Mouse (Mus musculus): ENCODE results near the gene Mkln1.

Gene Mkln1

DNA sequence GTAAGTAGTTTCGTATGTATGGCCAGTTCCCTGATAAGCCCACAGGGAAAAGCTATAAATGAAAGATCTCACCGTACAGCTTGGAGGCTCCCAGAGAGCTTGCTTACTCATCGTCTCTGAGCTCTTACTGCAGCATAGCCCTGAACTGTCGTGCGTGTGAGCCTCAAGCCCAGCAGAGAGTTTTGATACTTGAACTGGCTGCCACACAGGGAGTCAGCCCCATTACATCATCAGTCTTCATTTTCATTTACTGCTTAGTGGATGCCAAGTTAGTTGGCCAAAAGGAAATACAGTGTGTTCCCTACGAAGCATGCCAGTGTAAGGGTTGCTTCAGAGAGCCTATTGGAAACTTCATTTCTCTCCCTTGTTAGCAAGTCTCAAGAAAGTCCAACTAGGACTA lies 115.2 kb downstream of the Mkln1 start:
- DNase-seq (ENCODE audit: low read depth, low spot score): no peak

DNA sequence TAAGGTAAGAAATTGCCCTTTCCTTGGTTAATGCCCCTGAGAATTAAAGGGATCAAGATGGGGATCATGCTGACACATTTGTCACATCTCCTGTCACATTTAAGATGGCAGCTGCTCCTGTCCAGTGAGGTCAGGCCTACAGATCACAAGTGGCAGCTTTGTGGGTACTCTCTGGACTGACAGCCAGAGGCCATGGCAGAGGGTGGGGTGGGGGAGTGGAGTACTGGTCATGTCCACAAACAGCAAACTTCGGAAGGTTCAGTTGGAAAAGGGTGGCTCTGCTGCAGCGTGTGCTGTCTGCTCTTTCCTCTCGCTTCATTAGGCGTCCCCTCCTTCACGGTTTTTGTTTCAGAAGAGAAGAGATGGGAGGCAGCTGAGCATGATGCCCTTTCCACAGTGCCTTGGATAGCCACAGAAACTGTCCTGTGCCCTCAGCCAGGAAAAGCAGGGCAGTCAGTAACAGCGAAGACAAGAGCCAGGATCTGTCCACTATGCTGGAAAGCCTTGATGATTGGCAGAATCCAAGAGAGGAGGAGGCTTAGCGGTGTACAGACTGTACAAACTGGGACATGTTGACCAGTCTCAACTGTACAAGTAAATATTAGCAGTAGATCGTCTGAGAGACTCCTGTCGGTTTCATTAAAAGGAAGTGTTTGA lies 119.3 kb downstream of the Mkln1 start:
- no peak for DNase-seq (ENCODE audit: low read depth, low spot score)

DNA sequence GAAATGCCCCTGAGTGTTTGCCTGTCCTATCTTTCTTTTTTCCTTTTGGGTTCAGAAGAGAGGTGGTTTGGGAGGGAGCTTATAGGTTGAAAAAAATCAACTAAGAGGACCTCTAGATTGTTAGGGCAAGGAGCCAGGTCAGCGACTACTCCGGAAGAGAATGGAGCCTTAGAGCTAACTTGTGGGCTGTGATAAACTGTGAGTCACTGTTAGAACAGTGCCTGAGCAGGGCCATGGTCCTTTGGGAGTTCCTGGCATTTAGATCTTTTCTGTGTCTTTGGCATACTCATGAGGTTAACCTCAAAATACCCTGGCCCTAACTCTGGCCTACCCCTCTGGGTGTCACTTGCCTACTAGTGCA lies 119.8 kb downstream of the Mkln1 start:
- no peak for DNase-seq (ENCODE audit: low read depth, low spot score)

DNA sequence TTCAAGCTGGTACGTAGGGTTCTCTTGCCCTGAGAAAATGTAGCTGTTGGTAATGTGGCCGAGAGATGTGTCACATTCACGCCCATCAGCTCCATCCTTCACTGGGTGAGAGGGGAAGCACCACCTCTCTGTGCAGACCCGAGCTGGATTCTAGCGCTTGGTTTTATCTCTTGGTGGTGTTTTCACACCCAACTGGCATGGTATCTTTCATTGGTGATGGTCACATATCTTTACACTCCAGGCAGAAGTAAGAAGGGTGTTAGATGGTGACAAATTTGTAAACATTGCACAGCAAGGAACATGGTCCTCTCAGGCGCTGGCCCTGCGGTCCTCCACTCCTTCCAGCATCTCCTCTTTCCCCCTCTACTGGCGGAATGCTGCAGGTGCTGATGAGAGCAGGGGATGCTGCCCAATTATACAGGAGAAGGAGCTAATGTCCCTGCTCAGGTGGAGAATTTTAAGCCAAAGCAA lies 120.5 kb downstream of the Mkln1 start:
- no peak for DNase-seq (ENCODE audit: low read depth, low spot score)

DNA sequence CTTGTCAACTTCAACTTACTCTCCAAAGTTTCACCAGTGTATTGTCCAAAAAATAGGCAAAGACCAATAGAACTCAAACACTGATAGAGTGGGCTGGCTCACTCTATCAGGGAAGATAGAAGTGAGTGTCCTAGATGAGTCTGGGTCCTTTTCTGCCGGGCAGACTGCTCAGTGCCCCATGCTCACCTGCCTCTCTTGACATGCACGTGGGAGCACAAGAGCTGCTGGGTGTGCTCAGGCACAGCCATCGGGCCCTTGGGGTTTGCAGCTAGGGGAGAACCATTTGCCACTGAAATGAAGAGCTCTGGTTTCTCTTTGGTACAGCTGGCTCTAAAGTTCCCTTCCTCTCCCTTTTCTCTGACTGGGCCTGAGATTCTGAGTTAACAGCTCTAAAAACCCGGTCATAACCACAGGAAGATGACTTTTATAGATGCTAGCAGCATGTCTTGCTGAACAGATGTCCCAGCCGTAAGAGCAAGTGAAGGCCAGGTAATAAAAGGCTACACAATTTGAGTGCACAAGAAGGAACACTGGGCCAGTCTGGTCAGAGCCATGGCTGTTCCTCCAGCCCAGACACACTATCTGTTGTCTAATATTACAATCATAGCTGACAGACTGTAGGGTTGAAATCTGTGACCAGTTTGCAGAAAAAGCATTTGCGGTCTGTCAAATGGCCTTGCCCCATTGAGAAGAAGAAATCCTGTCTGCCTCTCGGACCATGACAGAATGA lies 122.1 kb downstream of the Mkln1 start:
- DNase-seq (ENCODE audit: low read depth, low spot score): no peak

DNA sequence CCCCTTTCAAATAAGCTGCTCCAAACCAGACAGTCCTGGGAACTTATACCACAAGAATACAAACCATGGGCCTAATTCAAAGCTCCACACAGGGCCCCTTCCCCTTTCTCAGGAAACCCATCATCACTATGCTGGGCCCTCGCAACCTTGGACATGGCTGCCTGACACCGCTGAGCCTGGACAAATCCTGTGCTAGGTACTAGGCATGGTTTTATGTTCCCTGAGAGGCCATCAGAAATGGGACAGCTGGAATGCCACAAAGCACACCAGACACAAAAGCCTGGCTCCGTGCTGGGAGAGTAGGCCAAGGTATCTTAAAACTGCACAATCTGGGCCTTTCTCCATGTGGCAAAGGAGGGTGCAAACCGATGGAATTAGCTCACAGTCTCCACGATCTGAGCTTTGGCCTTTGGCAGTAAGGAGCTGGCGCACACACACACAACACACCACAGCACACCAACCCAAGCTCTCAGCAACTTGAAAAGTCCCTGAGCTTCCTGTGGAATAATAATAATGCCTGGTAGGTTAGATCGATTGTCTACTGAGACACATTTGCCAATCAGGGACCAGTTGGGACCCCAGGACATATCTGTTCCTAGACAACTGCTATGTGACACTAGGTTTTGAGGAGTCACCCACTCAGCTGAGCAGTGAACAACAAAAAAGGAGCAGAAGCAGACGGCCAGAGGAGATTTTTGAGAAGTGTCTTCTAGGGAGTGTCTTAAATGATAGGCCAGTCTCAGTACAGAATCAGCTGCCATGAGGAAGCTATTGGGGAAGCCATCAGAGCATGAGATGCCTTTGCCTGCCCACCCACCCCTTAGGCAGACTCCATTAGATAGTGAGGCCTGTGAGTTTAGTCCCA lies 123.2 kb downstream of the Mkln1 start:
- no peak for DNase-seq (ENCODE audit: low read depth, low spot score)

DNA sequence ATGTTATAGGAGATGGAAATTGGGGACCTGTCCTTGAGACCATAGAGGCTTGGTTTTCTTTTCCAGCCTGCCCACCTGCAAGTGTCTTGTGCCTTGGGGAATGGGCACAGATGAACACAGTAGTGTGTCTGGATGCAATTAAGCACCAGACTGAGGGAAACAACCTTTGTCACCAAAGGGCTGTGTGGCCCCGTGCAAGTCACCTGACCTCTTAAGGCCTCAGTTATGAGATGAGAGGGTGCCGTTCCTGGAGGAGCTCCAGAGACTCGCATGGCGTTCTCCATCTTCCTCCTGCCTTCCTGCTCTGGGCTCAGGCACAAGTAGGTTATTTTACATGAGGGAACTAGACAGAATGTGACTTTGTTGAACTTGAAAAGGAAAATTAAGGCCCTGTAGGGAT lies 123.9 kb downstream of the Mkln1 start:
- DNase-seq (ENCODE audit: low read depth, low spot score): no peak

DNA sequence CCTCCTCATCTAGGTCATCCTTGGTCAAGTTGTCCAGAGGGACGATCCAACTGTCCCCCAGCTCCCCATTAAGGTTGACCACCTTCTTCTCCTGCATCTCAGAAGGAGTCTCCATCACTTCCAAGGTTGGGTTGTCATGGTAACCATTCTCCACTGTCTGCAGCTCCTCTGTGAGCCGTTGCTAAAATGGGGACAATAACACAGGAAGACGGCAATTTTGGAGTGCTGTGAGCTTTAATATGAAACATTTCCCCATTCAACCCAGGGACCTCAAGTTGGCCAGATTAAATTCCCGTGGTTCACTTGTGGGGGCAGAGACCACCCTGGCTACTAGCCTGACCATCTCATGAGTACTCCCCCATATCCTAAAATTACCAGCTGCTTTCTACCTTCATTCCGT lies 124.5 kb downstream of the Mkln1 start:
- no peak for DNase-seq (ENCODE audit: low read depth, low spot score)

DNA sequence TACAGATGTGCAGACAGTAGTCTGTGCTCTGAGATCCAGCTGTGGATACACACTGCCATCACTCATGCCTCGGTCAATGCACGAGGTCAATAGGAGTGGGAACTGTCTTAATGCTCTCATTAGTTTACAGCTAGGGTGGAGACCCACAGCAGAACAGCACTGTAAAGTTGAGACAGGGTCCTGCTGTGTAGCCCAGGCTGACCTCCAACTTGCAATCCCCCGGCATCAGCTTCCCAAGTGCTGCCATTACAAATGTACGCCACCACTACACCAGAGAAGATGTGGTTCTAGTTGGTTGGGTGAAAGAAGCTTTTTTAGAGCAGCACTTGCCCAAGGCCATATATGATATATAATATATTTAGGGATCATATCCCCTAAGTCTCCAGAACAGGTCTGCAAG lies 125.1 kb downstream of the Mkln1 start:
- DNase-seq (ENCODE audit: low read depth, low spot score): no peak

DNA sequence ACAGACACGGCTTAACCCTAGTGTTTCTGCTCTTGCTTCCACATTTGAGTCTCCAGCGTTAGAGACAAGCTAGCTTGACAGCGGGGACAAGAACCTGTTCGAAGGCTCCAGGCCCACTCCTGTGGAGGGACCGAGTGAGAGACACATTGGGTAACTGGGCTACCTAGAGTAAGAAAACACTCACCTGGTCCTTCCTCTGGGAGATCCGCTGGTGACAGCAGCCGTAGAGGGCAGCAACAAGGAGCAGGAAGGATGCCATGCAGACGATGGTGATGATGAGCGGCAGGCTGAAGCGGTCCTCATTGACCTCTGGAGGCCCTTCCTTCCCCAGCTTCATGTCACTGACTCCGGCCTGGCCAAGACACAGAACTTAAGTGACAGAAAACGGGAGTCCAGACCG lies 125.6 kb downstream of the Mkln1 start:
- no peak for DNase-seq (ENCODE audit: low read depth, low spot score)

DNA sequence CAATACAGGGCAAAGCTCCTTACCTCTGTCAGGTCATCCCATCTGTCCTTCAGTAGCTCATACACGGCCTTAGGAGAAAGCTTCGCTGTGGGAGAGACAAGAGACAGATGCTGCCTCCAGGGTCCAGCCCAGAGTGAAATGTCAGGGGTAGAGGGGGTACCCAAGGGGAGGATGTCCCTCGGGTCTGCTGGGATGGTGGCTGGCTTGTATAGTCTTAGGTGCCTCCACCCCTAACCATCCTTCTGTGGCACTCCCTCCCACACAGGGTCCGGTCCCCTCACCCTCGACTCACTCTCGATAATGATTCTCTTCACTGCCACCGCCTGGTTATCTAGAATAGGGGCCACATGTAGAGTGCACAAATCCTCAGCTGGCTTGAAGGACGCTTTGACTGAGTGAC lies 126.1 kb downstream of the Mkln1 start:
- DNase-seq (ENCODE audit: low read depth, low spot score): no peak

DNA sequence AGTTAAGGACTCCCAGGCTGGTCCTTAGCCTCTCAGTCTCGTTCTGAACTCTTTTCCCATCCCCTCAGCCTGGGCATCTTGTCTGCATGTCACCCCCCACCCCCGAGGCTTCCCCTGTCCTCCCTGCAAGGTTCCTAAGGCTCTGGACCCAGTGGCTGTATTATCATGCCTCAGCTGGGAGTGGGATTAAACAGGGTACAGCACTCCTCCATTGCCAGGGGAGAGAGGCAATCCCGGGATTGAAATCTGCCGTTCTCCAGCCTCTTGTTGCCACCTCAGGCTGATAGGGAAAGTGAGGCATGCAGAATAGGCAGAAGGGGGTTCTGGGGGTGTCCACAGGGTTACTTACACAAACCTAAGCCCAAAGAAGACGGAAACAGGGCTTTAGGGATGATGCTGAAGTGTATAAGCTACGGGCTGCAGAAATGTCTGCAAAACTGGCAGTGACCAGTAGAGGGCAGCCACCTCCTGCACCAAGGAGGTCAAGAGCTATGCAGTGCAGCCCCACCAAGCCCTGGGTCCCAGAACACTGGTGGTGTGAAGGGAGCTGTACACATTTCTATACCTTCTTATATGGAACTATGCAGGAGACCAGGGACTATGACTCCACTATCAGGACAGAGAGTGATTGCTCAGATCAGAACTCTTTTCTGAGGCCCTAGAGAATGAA lies 126.8 kb downstream of the Mkln1 start:
- peak; percentile 60 for DNase-seq (ENCODE audit: low read depth, low spot score)

DNA sequence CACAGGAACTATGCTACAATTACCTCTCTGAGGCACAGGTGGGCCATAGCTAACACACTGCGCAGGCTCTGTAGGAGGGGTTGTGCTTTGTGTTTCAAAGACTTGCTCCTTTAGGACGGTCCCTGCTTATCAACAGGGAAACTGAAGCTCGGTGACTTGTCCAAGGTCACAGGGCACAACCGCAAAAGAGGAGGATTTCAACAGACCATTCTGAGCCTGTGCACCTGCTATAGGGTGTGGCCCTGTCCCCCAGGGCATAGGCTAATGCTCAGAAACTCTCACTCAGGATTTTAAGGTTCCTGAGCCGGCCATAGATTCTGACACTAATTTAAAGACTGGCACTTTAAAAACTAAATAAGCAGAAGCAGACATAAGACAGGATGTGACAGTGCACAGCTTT lies 128.4 kb downstream of the Mkln1 start:
- DNase-seq (ENCODE audit: low read depth, low spot score): no peak

DNA sequence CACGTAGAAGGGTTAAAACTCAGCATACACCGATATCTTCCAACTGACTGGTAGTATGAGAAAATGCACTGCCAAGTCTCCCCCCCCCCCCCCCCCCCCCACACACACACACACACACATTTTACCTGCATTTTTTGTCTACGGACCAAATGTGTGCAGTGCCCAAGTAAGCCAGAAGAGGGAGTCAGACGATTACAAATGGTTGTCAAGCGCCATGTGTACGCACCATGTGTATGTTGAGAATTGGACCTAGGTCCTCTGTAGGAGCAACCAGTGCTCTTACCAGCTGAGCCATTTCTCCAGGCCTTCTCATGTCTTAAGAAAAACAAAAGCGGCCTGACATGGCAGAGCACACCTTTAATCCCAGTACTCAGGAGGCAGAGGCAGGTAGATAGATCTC lies 129.4 kb downstream of the Mkln1 start:
- no peak for DNase-seq (ENCODE audit: low read depth, low spot score)

DNA sequence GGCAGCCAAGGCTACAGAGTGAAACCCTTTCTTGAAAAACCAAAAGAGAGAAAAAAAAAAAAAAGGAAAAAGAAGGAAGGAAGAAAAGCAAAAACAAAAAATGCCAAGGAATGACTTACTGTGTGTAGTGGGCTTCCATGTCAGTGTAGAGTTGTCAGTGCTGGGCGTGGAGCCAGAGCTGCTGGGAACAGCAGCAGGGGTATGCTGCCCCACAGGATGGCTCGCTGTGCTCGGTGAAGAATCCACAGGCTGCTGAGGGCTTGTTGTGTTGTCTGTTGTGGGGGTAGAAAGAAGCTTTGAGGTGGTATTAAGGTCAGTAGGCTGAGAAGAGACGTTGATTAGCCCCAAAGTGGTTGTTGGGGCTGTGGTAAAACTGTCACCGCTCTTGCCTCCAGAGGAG lies 129.8 kb downstream of the Mkln1 start:
- no peak for DNase-seq (ENCODE audit: low read depth, low spot score)

DNA sequence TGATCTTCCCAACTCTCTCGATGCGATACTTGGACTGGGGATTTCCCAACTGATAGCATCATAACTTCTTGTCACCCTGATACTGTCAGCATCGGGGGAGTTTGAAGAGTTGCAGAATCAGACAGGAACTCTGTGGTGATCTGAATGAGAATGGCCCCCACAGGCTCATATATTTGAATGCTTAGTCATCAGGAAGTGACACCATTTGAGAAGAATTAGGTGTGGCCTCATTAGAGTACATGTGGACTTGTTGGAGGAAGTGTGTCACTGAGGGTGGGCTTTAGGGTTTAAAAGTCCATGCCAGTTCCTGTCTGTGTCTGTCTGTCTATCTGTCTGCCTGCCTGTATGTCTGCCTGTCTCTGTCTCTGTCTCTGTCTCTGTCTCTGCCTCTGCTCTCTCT lies 133.3 kb downstream of the Mkln1 start:
- DNase-seq (ENCODE audit: low read depth, low spot score): no peak

DNA sequence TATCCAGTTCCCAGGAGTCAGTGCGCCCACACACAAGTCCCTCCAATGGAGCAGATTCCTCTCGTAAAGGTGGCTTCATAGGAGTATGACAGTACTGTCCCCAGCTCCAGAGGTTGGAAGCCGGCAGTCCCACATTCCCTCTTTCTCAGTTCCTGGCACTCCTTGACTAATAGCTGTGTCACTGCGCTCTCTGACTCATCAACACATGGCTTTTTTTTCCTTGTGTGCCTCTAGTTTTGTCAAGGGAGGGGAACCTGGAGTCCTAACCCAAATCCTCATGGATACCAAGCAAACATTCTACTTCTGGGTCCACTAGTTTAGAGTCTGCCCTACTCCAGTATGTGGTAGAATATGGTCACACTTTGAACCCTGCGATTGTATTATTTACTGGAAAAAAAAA lies 136.2 kb downstream of the Mkln1 start:
- DNase-seq (ENCODE audit: low read depth, low spot score): no peak

DNA sequence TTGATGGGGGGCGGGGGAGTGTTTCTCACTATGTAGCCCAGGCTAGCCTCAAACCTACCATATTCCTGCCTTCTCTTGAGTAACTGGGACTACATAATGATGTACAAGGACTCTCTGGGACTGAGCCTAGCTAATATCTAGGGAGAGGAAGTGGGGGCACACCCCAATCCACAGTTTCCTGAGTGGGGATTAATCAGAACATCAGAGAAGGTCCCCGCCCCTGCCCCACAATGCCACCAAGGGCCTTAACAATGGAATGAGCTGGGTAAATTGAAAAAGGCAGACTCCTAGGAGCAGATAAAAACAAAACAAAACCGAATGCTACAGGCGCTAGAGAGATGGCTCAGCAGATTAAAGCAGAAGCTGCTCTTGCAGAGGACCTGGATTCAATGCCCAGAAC lies 138.7 kb downstream of the Mkln1 start:
- no peak for DNase-seq (ENCODE audit: low read depth, low spot score)

DNA sequence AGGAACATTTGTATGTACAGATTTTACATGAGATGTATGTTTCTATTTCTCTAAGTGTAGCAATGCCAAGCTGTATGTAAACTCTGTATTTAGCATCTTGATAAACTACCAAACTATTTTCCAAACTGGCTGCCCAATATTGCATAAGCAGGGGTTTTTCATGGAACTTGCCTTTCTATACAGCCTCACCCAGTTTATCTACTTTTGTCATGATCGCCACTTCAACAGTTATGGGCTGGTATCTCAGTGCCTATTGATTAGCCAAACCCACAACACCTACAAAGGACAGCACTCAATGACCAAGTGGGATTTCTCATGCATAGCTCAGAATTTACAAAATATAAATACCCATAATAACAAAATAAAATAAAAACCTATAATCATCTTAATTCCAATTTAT lies 139.6 kb downstream of the Mkln1 start:
- no peak for DNase-seq (ENCODE audit: low read depth, low spot score)

DNA sequence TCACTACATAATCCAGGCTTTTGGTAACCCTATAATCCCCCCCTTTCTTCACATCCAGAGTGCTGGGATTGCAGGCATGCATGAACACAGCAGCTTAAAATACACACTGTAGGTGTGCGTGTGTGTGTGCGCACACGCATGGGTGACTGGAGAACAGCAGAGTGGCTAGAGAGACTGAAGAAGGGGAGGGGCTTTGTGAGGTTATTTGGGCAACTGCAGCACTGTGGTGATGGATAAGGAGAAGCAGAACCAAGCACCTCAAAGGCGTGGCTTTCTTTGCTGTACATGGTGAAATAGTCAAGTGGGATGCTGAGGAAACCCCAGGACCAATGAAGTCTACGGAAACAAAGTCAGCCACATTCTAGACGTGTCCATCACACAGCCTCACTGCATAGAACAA lies 141.5 kb downstream of the Mkln1 start:
- DNase-seq (ENCODE audit: low read depth, low spot score): no peak

DNA sequence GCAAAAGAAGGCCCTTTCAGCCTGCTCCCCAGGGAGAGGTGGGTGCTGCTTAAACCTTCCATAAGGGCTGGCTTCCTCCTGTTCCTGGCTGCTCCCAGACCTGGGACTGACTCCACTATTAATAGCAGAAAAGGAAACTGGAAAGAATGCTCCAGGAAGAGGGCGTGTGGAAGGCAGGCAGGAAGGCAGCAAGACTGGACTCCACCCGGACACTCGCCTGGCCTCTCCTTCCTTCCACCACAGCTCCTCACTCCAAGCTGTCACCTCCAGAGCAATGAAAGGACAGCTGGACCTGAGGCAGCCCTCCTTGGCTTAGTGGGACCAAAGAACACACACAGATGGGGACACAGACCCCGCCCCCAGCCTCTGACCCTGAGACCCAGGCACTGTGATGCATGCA lies 145.8 kb downstream of the Mkln1 start:
- DNase-seq (ENCODE audit: low read depth, low spot score): no peak

All from WW6 (cell line).